Mouse (Mus musculus): ENCODE data around the gene Mxi1. TPM values are rescaled to one million over a fixed set of nuclear protein-coding genes. Genes with fewer than 3 reads are reported as not detected.
A peak's percentile ranks its signal among the peaks of the same experiment; 100 is the strongest.

Gene Mxi1
- polyA plus RNA-seq, 2 experiments: 25.8 to 40.1 TPM

GRCm38 (mm10) chr19:53423816-53424465, 113.6 kb downstream of the Mxi1 start:
- Histone ChIP-seq H3K36me3 (ENCODE audit: control insufficient read depth, insufficient read depth, low read length) (no peaks in the 10 kb centered on the region), H3K4me3 (replicated peaks; ENCODE audit: low read length) (no peak overlapping the region), H3K9me3 (ENCODE audit: control insufficient read depth, low read length) (no peaks in the 10 kb centered on the region), H3K27ac (replicated peaks; ENCODE audit: low read depth, low read length) (no peak overlapping the region), H3K9ac (ENCODE audit: low read depth, low read length, severe bottlenecking) (no peak overlapping the region), H3K4me2 (replicated peaks; ENCODE audit: low read depth, low read length, severe bottlenecking) (no peak overlapping the region), H3K27me3 (ENCODE audit: control insufficient read depth, insufficient read depth, low read length) (no peaks in the 10 kb centered on the region), H3K4me1 (ENCODE audit: control insufficient read depth, insufficient read depth, low read length) (peaks cover 14% of the 10 kb centered on the region)
- no peak for DNase-seq (ENCODE audit: low spot score)
- 55% methylated on average over 17 of the region's 17 CpGs for WGBS
- ATAC-seq (ENCODE audit: low FRiP score, low read depth): no peak
- TF ChIP-seq POLR2A (IDR thresholded peaks at IDR 0.05; ENCODE audit: borderline replicate concordance, extremely low read depth, insufficient read depth, insufficient read length): no peak

- Histone ChIP-seq H3K9ac (ENCODE audit: low read depth, low read length, severe bottlenecking) (no peak overlapping the region), H3K4me2 (replicated peaks; ENCODE audit: low read depth, low read length, severe bottlenecking) (peak overlapping the region; percentile 10; the same call in 1 of the 2 replicates), H3K4me3 (replicated peaks; ENCODE audit: low read length) (no peak overlapping the region), H3K4me1 (ENCODE audit: control insufficient read depth, insufficient read depth, low read length) (peaks cover 14% of the 10 kb centered on the region), H3K27me3 (ENCODE audit: control insufficient read depth, insufficient read depth, low read length) (no peaks in the 10 kb centered on the region), H3K36me3 (ENCODE audit: control insufficient read depth, insufficient read depth, low read length) (no peaks in the 10 kb centered on the region), H3K27ac (replicated peaks; ENCODE audit: low read depth, low read length) (no peak overlapping the region), H3K9me3 (ENCODE audit: control insufficient read depth, low read length) (no peaks in the 10 kb centered on the region)
- no peak for TF ChIP-seq POLR2A (IDR thresholded peaks at IDR 0.05; ENCODE audit: borderline replicate concordance, extremely low read depth, insufficient read depth, insufficient read length)
- DNase-seq (ENCODE audit: low spot score) (no peak), ATAC-seq (ENCODE audit: low FRiP score, low read depth) (no peak; the same call in 1 of the 2 replicates)
- 43% methylated on average over 18 of the region's 18 CpGs for WGBS
These were observed 114.3 kb downstream of the Mxi1 start for GRCm38 (mm10) chr19:53424629-53425028.

Other genes starting within 250 kb of the Mxi1 start
- gene Add3, start 170.1 kb upstream of the Mxi1 start, polyA plus RNA-seq (2012; rRNA removed): 46.8 and 53.0 TPM in 2 replicates
- gene Add3, start 170.1 kb upstream of the Mxi1 start, polyA plus RNA-seq (2014; fragmentation: Nextera tagmentation; extraction: Ambion mirVana): 89.5 and 97.3 TPM in 2 replicates
- gene Gm10197, start 61.2 kb downstream of the Mxi1 start, polyA plus RNA-seq (2012; rRNA removed): not detected in 2 replicates
- 4.4 TPM in 1 of 2 replicates, not detected in the other for gene Gm10197, start 61.2 kb downstream of the Mxi1 start, polyA plus RNA-seq (2014; fragmentation: Nextera tagmentation; extraction: Ambion mirVana)
- gene Smndc1, start 80.1 kb downstream of the Mxi1 start, polyA plus RNA-seq (2012; rRNA removed): 25.6 and 33.9 TPM in 2 replicates
- 38.6 and 40.3 TPM in 2 replicates for gene Smndc1, start 80.1 kb downstream of the Mxi1 start, polyA plus RNA-seq (2014; fragmentation: Nextera tagmentation; extraction: Ambion mirVana)
- gene Dusp5, start 218.6 kb downstream of the Mxi1 start, polyA plus RNA-seq (2012; rRNA removed): 1.9 and 2.7 TPM in 2 replicates
- gene Dusp5, start 218.6 kb downstream of the Mxi1 start, polyA plus RNA-seq (2014; fragmentation: Nextera tagmentation; extraction: Ambion mirVana): 1.1 and 2.2 TPM in 2 replicates